Mouse (Mus musculus): ENCODE measurements around the gene Ptk6.

DNA sequence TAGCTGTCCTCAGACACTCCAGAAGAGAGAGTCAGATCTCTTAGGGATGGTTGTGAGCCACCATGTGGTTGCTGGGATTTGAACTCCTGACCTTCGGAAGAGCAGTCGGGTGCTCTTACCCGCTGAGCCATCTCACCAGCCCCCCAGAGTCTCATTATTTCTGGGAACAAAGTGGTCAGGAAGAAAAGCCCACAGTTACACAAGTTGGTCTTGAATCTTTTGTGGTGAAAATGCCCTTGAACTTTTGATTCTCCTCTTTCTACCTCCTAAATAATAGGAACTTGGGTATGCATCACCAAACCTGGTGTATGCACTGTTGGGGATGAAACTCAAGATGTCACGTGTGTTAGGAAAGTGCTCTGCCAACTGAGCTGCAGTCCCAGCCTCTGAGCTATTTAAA, 10.7 kb downstream of the Ptk6 start:
- TF ChIP-seq MXI1 (IDR thresholded peaks at IDR 0.05; ENCODE audit: low read depth, low read length) (no peak), ELF1 (IDR thresholded peaks at IDR 0.05; ENCODE audit: low read depth, low read length) (no peak), SMC3 (IDR thresholded peaks at IDR 0.05; ENCODE audit: low read depth, low read length) (no peak), POLR2A (IDR thresholded peaks at IDR 0.05; ENCODE audit: control insufficient read depth in 1 of 2, insufficient read depth in 1 of 2, low read depth in 1 of 2, low read length in 2 of 2, poor library complexity in 1 of 2) (no peak), SIN3A (IDR thresholded peaks at IDR 0.05; ENCODE audit: low read length) (no peak), CTCF (IDR thresholded peaks at IDR 0.05 in 2 of 3, conservative IDR thresholded peaks at IDR 0.05 in 1 of 3; ENCODE audit: control insufficient read depth in 1 of 3, insufficient read depth in 1 of 3, low read depth in 2 of 3, low read length in 3 of 3, poor library complexity in 1 of 3, severe bottlenecking in 1 of 3) (no peak)
